ENCODE assay signal across 10 mouse cellular contexts in genomic region chr5:77433561-77433960, GRCm38 (mm10). TPM values are rescaled to one million over a fixed set of nuclear protein-coding genes. Genes with fewer than 3 reads are reported as not detected.
DNase-seq lines count a peak whose midpoint lies in the region; ATAC-seq and TF ChIP-seq lines count a peak whose summit lies in the region.
"Had no signal": no experiment of that assay in that cellular context is flagged by ENCODE, and none has a peak within 500 bp of the region (broad histone marks: within the 10 kb centered on the region; RNA-seq: fewer than 3 reads in every experiment).

No protein-coding gene starts in this region.

- H3K36me3 ChIP-seq in liver, postnatal 0 days (replicated peaks; ENCODE audit: insufficient read depth, low read length): no peaks in the 10 kb centered on the region

- no peak for TF ChIP-seq EP300 in liver, postnatal 0 days (IDR thresholded peaks at IDR 0.05; ENCODE audit: low read depth)

- intact Hi-C loops in gastrocnemius, postnatal 14 days (cut with DNase I; ENCODE audit: low total_unique reads): no loop called here

- H3K27ac ChIP-seq in liver, postnatal 0 days (ENCODE audit: low read depth): peak overlapping the region; percentile 24
- H3K27ac ChIP-seq: heart, adult 2 months had no signal

- no peak overlapping the region for H3K4me3 ChIP-seq in liver, postnatal 0 days (ENCODE audit: low read depth, low read length)
- H3K4me3 ChIP-seq: heart, adult 2 months had no signal

- peak; percentile 35 for ATAC-seq in liver, postnatal 0 days

- peak overlapping the region; percentile 50 for H3K4me2 ChIP-seq in liver, postnatal 0 days (ENCODE audit: low read depth, low read length)

- no peak overlapping the region for H3K9ac ChIP-seq in liver, postnatal 0 days (replicated peaks)

- DNase-seq in frontal cortex, adult 2 months (ENCODE audit: extremely low spot score in 1 of 2, low spot score in 1 of 2): peak; percentile 18 to 35
- no peak for DNase-seq in frontal cortex, postnatal 10 days (ENCODE audit: low spot score in 2 of 2)
- DNase-seq in layer of hippocampus, postnatal 36 days: peak; percentile 8
- DNase-seq in layer of hippocampus, adult 18-20 months (ENCODE audit: low spot score in 2 of 2): no peak
- peak; percentile 34 for DNase-seq in gastrocnemius, postnatal 14 days
- DNase-seq in liver, postnatal 0 days: no peak
- DNase-seq in cerebellum, adult 11-12 months: no peak
- DNase-seq in spleen, postnatal 36 days (ENCODE audit: low spot score in 2 of 2): no peak

- peaks cover 4% of the 10 kb centered on the region; the same call in 1 of the 2 replicates for H3K4me1 ChIP-seq in liver, postnatal 0 days (ENCODE audit: insufficient read depth)

- TF ChIP-seq CTCF in liver, postnatal 0 days (IDR thresholded peaks at IDR 0.05; ENCODE audit: low read depth): no peak

- 55% methylated on average over 9 of the region's 9 CpGs for WGBS in liver, postnatal 0 days (ENCODE audit: insufficient replicate concordance)

- no peaks in the 10 kb centered on the region for H3K27me3 ChIP-seq in liver, postnatal 0 days (ENCODE audit: insufficient read depth, low read length)

- no peaks in the 10 kb centered on the region for H3K9me3 ChIP-seq in liver, postnatal 0 days (ENCODE audit: low read length)

RNA-seq across cellular contexts. Expression of gene Igfbp7, which starts 25.7 kb away (rescaled TPM):
- polyA plus RNA-seq in frontal cortex, adult 2 months (2012; rRNA removed): 97.7 and 99.9 TPM in 2 replicates
- total RNA-seq in layer of hippocampus, postnatal 36 days (2021): 10 to 100 TPM; 26.8 to 30.0 TPM
- 10 to 100 TPM; 21.4 to 23.5 TPM for total RNA-seq in layer of hippocampus, adult 18-20 months (2021)
- 100 to 1,000 TPM; 319 to 321 TPM for total RNA-seq in gastrocnemius, postnatal 14 days (2021)
- 89.6 and 97.3 TPM in 2 replicates for polyA plus RNA-seq in liver, postnatal 0 days (2015; fragmentation: Nextera tagmentation; extraction: Ambion mirVana)
- total RNA-seq: megakaryocyte-erythroid progenitor cell, adult 5-6 weeks had no signal

Comparison
In these comparisons a context has a peak if more than half of its experiments do, and no peak if none do; other contexts are left out.
1. DNase-seq: peak in frontal cortex, adult 2 months (2 of 2), layer of hippocampus, postnatal 36 days (2 of 2) and gastrocnemius, postnatal 14 days (single experiment); none in frontal cortex, postnatal 10 days (0 of 2), layer of hippocampus, adult 18-20 months (0 of 2), liver, postnatal 0 days (single experiment), cerebellum, adult 11-12 months (single experiment) and spleen, postnatal 36 days (0 of 2).
2. RNA of gene Igfbp7, which starts 25.7 kb away (total RNA-seq): 319 to 321 TPM in gastrocnemius, postnatal 14 days; 26.8 to 30.0 TPM in layer of hippocampus, postnatal 36 days and 21.4 to 23.5 TPM in layer of hippocampus, adult 18-20 months; every median in the first group is over 10 times any median in the second.